Mouse (Mus musculus) thymus, postnatal 0 days (tissue): ENCODE results near the gene Jag2. TPM values are rescaled to one million over a fixed set of nuclear protein-coding genes. Genes with fewer than 3 reads are reported as not detected.

Source experiments
- DNase-seq: peaks from one replicate; pipeline ENCODE4 v3.0.0-alpha.2; 2015; ENCODE audit warnings: low spot score
- polyA plus RNA-seq: library from polyadenylated mRNA; unstranded; fragments of >200 nt; fragmentation: Nextera tagmentation; extraction: Ambion mirVana; gene quantifications from 2 replicates; pipeline ENCODE4 v1.2.1, GENCODE M21; 2015

Jag2 gene
- polyA plus RNA-seq, 1 experiment from 2014 or later, result 10.2 TPM

- no peak for DNase-seq
Observed at GRCm38 (mm10) chr12:112903941-112904340, 25.6 kb downstream of the Jag2 start.

DNA sequence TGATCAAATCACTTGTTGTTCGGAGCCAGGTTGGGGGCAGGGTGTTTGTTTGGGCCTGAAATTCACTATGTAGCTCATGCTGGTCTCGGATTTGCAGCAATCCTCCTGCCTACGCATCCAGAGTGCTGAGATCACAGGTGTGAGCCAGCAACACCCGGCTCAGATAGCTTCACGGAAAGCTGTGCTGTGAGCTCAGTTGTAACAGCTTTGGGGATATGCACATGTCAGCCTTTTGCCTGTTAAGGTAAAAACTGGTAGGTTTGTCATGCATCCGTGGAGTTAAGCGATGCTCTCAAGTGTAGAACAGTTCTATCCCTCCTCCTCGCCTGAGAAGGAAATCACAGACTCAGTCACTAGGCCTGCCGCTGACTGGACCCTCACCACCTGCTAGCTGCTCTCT is 28.9 kb downstream of the Jag2 start:
- DNase-seq, result no peak

DNA sequence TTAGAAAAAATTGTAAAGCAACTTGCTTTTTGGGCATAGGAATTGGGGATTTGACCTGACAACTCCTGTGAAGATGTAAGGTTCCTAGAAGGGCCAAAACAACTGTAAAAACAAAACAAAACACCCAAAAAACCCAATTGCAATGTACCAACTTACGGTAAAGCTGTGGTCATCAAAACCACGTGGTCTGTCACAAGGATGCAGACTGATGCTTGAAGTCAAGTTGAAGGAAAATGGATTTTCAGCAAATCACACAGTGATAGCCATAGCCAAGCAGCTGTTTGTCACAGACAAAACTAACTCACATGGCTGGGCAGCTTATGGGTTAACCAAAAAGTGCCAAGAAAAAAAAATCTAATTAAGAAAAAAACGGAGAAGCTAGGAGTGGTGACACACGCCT is 30.6 kb downstream of the Jag2 start:
- no peak for DNase-seq

DNA sequence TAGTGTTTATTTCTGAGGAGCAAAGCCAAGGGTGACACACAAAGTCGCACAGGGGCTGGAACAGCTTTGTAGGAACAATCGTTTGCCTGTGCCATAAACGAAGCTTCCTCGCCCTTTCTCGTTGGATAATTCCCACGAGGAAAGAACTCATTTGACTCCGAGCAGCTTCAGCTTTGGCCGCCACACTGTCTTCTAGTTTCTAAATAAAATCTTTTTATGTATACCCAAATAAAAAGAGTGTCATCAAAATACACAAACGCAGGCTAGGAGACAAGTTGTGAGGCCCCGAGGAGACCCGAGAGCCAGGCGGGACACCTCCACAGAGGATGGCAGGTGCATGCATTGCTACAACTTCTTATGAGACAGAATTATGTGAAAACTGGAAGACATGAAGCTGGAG is 31.2 kb downstream of the Jag2 start:
- DNase-seq, result no peak

DNA sequence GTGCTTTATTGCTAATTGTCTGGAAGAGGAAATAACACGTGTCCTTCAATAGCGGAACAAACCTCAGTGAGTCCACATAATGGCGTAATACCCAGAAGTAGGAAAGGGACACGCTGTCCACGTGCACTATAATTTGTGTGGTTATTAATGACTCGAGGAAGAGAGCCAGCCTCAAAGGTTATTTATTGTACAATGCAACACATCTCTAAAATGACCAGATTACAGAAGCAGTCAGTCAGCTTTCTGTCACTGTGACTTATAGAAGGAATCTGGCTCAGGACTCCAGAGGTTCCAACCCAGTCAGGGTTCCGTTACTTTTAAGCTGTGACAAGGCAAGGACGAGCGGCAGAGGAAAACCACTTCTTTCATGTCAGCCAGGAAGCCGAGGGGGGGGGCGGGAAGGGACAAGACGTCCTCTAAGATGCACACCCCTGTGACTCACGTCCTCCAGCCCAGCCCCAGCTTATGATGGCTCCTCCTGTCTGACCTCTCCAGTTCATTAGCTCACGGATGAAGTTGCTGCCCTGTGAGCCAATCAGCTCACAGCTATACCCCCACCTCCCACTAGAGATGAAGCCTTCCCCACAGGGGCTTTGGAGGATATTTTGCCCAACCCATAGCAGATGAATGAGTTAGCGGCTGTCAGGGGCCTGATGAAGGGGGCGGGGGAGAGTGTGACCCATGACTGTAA is 31.9 kb downstream of the Jag2 start:
- no peak for DNase-seq

- DNase-seq, result no peak
Observed at GRCm38 (mm10) chr12:112894969-112895368, 34.6 kb downstream of the Jag2 start.

- no peak for DNase-seq
Observed at GRCm38 (mm10) chr12:112894303-112894884, 35.2 kb downstream of the Jag2 start.

GRCm38 (mm10) chr12:112885465-112885864 is 44.1 kb downstream of the Jag2 start:
- DNase-seq, result no peak

DNA sequence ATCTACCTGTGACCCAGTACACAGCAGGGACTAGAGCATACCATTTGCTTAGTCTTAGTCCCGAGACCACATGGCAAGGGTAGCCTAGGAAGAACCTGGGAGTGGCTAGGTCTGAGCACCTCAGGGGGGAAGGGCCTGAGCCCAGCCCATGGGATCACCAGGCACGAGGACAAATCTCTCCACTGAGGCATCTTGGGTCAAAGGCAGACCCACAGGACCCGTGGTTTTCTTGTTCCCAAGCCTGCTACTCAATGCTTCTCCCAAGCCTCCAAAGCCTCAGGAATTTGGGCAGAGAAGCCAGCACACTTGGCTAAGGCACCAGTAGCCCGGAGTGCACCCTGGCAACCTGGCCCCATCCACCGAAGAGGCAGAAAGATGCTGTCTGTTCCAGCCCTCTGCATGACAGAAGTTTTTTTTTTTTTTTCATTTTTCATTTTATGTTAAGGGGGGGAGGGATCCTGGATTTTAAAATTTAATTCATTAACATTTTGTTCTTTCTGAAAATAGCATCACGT is 48.2 kb downstream of the Jag2 start:
- DNase-seq, result no peak

- no peak for DNase-seq
Observed at GRCm38 (mm10) chr12:112880661-112881060, 48.9 kb downstream of the Jag2 start.

GRCm38 (mm10) chr12:112879731-112880130 is 49.8 kb downstream of the Jag2 start:
- DNase-seq, result peak; percentile 53

DNA sequence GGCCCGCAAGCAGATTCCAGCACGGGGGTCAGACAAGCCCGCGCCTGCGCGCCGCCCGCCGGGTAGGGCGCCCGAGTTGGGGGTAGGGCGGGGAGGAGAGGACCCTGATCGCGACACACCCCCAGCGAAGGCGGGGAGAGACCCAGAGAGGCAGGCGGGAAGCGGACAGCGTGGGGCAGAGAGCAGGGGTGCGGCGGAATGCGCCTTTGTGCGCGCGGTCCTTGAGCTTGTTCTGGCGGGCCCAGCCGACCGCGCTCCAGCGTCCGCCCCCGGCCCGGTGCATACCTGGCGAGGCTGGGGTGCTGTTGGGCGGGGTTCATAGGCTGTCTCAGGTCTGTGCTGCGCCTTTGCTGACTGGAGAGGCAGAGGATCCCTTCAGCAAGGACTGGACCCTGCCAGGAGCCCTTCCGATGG is 52.0 kb downstream of the Jag2 start:
- peak; percentile 17 for DNase-seq

- DNase-seq, result no peak
Observed at GRCm38 (mm10) chr12:112877073-112877576, 52.5 kb downstream of the Jag2 start.

DNA sequence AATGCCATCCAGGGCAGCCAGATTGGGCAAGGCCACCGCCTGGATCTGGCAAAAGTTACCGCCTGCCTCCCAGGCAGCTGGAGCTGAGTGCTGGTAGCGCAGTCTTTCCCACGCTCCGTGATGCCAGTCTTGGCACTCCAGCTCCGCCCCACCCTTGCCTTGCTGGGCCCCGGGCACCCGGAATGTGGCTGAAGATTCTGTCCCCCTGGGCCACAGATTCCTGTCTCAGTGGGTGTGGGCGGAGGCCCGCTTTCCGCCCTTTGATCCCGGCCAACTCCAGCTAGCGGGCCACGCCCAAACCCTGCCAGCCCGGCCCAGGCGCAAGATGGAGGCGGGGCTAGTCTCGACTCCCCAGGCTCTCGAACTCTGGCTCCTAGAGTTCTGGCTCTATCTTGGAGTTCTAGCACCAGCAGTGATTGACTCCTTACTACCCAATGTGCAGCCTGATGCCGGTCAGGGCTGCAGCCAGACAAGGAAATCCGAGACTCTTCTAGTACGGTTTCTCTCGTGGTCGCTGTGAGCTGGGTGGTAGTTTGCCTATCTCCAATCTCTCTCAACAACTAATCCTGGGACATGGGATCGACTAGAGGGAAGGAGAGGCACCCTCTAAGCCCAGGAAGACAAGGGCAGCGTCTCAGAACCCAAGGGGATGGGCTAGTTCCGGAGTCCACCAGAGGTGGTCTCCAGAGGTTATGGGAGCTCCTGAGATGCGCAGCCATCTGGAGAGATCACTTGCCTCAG is 53.1 kb downstream of the Jag2 start:
- peak; percentile 31 for DNase-seq

- peak; percentile 86 for DNase-seq
Observed at GRCm38 (mm10) chr12:112875225-112876013, 54.2 kb downstream of the Jag2 start.

GRCm38 (mm10) chr12:112874199-112874598 is 55.4 kb downstream of the Jag2 start:
- DNase-seq, result no peak

- peak; percentile 79 for DNase-seq
Observed at GRCm38 (mm10) chr12:112873452-112874190, 56.0 kb downstream of the Jag2 start.

DNA sequence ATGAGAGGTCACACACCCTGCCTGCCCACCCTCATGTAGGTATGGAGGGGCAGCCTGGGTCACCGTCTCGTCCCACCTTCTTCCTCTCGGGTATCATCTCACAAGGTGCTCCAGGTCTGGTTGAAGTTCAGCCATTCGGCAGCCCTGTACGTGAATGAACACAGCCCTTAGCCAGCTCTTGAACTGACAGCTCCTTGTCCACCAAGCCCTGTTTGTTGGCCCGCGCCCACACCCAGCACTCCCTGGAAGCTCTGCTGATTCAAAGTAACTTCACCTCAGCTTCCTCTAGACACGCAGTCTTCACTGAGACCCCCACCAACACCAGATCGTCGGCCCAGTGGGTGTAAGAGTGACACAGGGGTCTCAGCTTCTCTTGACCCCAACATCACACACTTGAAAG is 56.6 kb downstream of the Jag2 start:
- no peak for DNase-seq

DNA sequence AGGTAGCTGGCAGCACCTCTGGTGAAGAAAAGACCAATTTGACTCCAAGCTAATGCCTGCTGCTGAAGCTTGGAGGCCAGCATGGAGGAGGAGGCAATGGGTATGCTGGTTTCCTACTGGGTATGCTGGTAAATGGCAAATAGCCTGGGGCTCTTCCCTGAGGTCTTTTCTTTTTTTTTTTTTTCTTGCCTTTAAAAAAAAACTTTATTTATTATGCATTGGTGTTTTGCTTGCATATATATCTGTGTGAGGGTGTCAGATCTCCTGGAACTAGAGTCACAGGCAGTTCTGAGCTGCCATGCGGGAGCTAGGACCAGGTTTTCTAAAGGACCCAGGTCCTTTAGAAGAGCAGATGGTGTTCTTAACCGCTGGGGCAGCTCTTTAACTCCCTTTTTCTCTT is 58.3 kb downstream of the Jag2 start:
- no peak for DNase-seq

DNA sequence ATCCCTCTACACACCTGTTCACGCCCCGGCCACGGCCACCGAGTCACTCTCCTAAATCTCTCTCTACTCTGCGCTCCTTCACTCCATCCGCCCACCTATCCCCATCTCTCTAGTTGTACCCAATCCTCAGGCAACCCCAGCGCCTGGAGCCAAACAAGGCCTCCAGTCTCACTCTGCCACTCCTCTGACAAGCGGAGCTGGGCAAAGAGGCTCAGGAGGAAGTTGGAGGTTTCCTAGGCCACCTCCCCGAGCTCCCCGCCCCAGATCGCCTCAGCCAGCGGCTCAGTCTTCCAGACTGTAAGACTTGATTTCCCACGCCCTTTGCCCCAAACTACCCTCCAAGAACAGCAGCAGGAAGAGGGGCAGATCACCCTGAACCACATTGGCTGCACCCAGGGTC is 58.8 kb downstream of the Jag2 start:
- peak; percentile 55 for DNase-seq

DNA sequence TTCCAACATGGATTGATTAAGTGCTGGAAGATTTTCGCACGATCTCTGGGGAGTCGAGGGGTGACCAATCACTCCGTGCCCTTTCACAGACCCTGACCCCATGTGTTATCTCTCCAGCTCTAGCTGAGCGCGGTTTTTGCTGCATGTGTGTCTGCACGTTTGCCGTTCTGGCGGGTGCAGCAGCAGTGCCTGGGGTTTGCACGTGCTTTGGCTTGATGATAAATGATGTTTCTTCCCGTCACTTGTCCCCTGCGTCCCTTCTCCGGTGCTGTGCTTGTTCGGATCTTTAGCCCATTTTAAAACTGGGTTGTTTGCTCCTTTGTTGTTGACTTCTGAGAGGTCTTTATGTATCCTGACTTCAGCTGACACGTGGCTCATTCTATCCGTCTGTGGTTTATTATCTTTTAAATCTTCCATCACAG is 59.8 kb downstream of the Jag2 start:
- DNase-seq, result peak; percentile 60
